Mouse (Mus musculus) T-cell, adult 66 days (primary cell): Measurements from ENCODE around the gene St6galnac3. TPM values are rescaled to one million over a fixed set of nuclear protein-coding genes. Genes with fewer than 3 reads are reported as not detected.

Experiments used
- total RNA-seq, 2 experiments: library from RNA; stranded (reverse); gene quantifications; 3 replicates in 1 of 2; 4 replicates in 1 of 2; pipeline ENCODE4 v1.2.4; 2023

The St6galnac3 gene
- total RNA-seq: 10 to 100 TPM; 12.0 to 12.4 TPM

DNA sequence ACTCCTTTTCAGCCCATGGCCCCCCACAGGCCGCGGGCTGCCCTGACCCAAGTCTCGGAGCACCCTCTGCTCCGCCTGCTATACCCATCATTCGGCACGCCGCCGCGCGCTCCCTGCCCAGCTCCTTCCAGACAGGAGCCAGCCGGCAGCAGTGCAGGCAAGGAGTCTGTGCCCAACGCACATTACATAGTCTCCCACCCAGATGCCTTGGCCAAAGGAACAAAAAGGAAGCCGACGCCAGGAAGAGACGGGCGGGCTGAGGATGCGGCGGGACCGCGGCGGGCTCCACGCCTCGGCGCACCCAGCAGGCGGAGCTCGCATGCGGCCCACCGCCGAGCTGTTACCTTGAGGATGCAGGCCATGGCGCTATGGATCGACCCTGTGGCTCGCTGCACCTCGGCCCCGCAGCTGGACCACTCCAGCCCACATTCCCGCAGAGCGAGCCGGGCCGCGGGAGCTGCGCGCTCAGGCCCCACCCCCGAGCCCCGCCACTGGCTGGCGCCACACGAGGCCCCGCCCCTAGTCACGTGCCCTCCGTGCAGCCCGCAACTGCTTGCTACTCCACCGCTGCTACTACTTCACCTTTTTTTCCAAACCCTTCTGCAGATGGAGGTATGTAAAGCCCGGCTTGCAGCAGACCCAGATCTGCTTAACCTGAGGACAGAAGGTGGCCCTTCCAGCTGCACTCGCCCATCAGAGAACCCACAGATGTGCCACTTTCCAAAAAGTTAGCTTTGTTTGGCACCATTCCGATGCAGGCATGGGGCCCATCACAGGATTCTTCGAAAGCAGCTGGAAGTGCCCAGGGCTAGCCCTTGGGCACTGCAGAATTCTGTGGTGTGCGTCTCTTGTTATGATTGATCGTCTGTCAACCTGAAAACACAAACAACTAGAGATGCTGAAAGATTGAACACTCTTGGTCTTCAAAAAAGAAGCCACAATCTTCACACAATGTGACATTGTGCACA, at the start of gene St6galnac3:
St6galnac3 (minus strand) TSS at position 474 of the 968 bp plus-strand sequence.

Other genes starting within 250 kb of the St6galnac3 start
- not detected for gene Asb17, start 119.0 kb upstream of the St6galnac3 start, total RNA-seq
- gene Msh4, start 181.0 kb upstream of the St6galnac3 start, total RNA-seq: under 1 TPM; 0.17 to 0.30 TPM
- gene Rabggtb, start 187.8 kb upstream of the St6galnac3 start, total RNA-seq: 10 to 100 TPM; 74.3 to 95.1 TPM
- 10 to 100 TPM; 66.4 to 78.3 TPM for gene Acadm, start 219.5 kb upstream of the St6galnac3 start, total RNA-seq
- not detected for gene Slc44a5, start 248.3 kb upstream of the St6galnac3 start, total RNA-seq